Mouse (Mus musculus) olfactory bulb, adult 2 months (tissue): Measurements from ENCODE around the gene Plekhj1.

Experiments
- CTCF ChIP-seq: fragments of 200-500 bp; IDR thresholded peaks from 2 replicates; pipeline ENCODE4 v1.5.1; 2012; ENCODE audit warnings: low read depth, mild to moderate bottlenecking, low read length, moderate library complexity; ENCODE audit not compliant: insufficient read depth
- POLR2A ChIP-seq: fragments of 200-500 bp; IDR thresholded peaks from 2 replicates; pipeline ENCODE4 v1.6.1; 2012; ENCODE audit warnings: mild to moderate bottlenecking, low read depth, low read length, moderate library complexity; ENCODE audit not compliant: insufficient read depth

- TF ChIP-seq POLR2A: no peak
- TF ChIP-seq CTCF: no peak
Observed at GRCm38 (mm10) chr10:80819406-80819805, 21.0 kb upstream of the Plekhj1 start.
